In the genomic region with DNA sequence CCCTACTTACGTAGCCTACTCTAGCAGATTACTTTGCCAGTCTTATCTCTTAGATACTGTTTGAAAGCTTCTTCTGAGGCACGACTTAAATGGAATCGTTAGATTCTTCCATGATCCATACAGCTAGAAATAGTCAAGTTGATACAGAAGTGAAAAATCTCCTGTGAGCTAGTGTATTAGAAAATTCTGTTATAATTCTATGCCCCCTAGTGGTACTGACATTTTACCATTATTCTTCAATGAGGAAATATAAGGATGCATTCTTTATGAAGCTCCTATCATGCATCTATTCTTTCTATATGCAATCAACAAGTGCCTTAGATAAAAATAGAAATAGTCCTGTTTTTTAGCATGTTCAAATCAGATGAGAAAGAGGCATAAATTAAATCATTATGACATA, we compare ENCODE assay signal across 17 mouse cellular contexts. TPM values are rescaled to one million over a fixed set of nuclear protein-coding genes. Genes with fewer than 3 reads are reported as not detected.
DNase-seq lines count a peak whose midpoint lies in the region; ATAC-seq and TF ChIP-seq lines count a peak whose summit lies in the region.
"Had no signal": no experiment of that assay in that cellular context is flagged by ENCODE, and none has a peak within 500 bp of the region (broad histone marks: within the 10 kb centered on the region; RNA-seq: fewer than 3 reads in every experiment).

No protein-coding gene starts in this region.

- H3K4me2 ChIP-seq in forebrain, embryonic 15.5 days (replicated peaks) = no peak overlapping the region
- no peak overlapping the region for H3K4me2 ChIP-seq in forebrain, embryonic 13.5 days
- H3K4me2 ChIP-seq: heart, embryonic 12.5 days; hindbrain, embryonic 12.5 days; liver, embryonic 12.5 days; midbrain, embryonic 12.5 days; neural tube, embryonic 12.5 days had no signal

- no peaks in the 10 kb centered on the region for H3K36me3 ChIP-seq in forebrain, embryonic 15.5 days
- no peaks in the 10 kb centered on the region for H3K36me3 ChIP-seq in forebrain, embryonic 13.5 days (ENCODE audit: poor library complexity, severe bottlenecking)
- H3K36me3 ChIP-seq: heart, embryonic 12.5 days; hindbrain, embryonic 12.5 days; liver, embryonic 12.5 days; midbrain, embryonic 12.5 days; neural tube, embryonic 12.5 days had no signal

- DNase-seq in layer of hippocampus, adult 2 months (ENCODE audit: low spot score in 2 of 2) = no peak
- DNase-seq in layer of hippocampus, postnatal 25 days (ENCODE audit: extremely low spot score in 1 of 2, low spot score in 1 of 2) = no peak
- DNase-seq in 3T3-L1 (ENCODE audit: low read depth, low spot score) = peak; percentile 2
- DNase-seq in brain, adult 2 months (ENCODE audit: low read depth, low spot score) = peak; percentile 17
- no peak for DNase-seq in heart, adult 9 months (ENCODE audit: low spot score in 2 of 2)
- DNase-seq: cerebellum, adult 18-20 months; gastrocnemius, postnatal 10 days; kidney, adult 8-10 months; lung, postnatal 36 days had no signal

- no peaks in the 10 kb centered on the region for H3K9me3 ChIP-seq in forebrain, embryonic 15.5 days
- no peaks in the 10 kb centered on the region for H3K9me3 ChIP-seq in forebrain, embryonic 13.5 days (replicated peaks)
- H3K9me3 ChIP-seq: heart, embryonic 12.5 days; hindbrain, embryonic 12.5 days; liver, embryonic 12.5 days; midbrain, embryonic 12.5 days; neural tube, embryonic 12.5 days had no signal

- 0 out of 2 replicates have a peak, but pooled peaks have one; percentile 14 for ATAC-seq in forebrain, embryonic 15.5 days (replicated peaks)
- no peak for ATAC-seq in forebrain, embryonic 13.5 days
- ATAC-seq: liver, embryonic 12.5 days; Patski had no signal

- peaks cover 3% of the 10 kb centered on the region for H3K4me1 ChIP-seq in forebrain, embryonic 15.5 days
- H3K4me1 ChIP-seq in forebrain, embryonic 13.5 days = peaks cover 4% of the 10 kb centered on the region

- no peak overlapping the region for H3K9ac ChIP-seq in forebrain, embryonic 15.5 days (replicated peaks)
- no peak overlapping the region for H3K9ac ChIP-seq in forebrain, embryonic 13.5 days
- H3K9ac ChIP-seq: heart, embryonic 12.5 days; hindbrain, embryonic 12.5 days; liver, embryonic 12.5 days; midbrain, embryonic 12.5 days; neural tube, embryonic 12.5 days had no signal

- peak; percentile 81 for TF ChIP-seq CTCF in layer of hippocampus, adult 2 months (conservative IDR thresholded peaks at IDR 0.05)

- WGBS in forebrain, embryonic 15.5 days = 79% methylated on average over 3 of the region's 3 CpGs
- 90% methylated on average over 3 of the region's 3 CpGs for WGBS in forebrain, embryonic 13.5 days

- H3K27ac ChIP-seq in forebrain, embryonic 15.5 days (replicated peaks) = no peak overlapping the region
- H3K27ac ChIP-seq in forebrain, embryonic 13.5 days = no peak overlapping the region
- no peak overlapping the region for H3K27ac ChIP-seq in layer of hippocampus, adult 2 months
- H3K27ac ChIP-seq: hindbrain, embryonic 12.5 days; liver, embryonic 12.5 days; midbrain, embryonic 12.5 days; neural tube, embryonic 12.5 days had no signal

- H3K27me3 ChIP-seq in forebrain, embryonic 15.5 days = no peaks in the 10 kb centered on the region
- peaks cover 15% of the 10 kb centered on the region; the same call in 1 of the 2 replicates for H3K27me3 ChIP-seq in forebrain, embryonic 13.5 days
- H3K27me3 ChIP-seq: heart, embryonic 12.5 days had no signal

- no peak overlapping the region for H3K4me3 ChIP-seq in forebrain, embryonic 15.5 days
- H3K4me3 ChIP-seq in forebrain, embryonic 13.5 days = no peak overlapping the region
- H3K4me3 ChIP-seq in layer of hippocampus, adult 2 months = no peak overlapping the region
- H3K4me3 ChIP-seq: heart, embryonic 12.5 days; hindbrain, embryonic 12.5 days; liver, embryonic 12.5 days; midbrain, embryonic 12.5 days; neural tube, embryonic 12.5 days had no signal

RNA-seq across cellular contexts. Expression of a gene that starts 5.4 kb away (rescaled TPM):
- polyA plus RNA-seq in forebrain, embryonic 15.5 days (2015; fragmentation: Nextera tagmentation; extraction: Ambion mirVana) = 2.3 and 3.3 TPM in 2 replicates
- 0.72 and 0.97 TPM in 2 replicates for polyA plus RNA-seq in forebrain, embryonic 13.5 days (2015; fragmentation: Nextera tagmentation; extraction: Ambion mirVana)
- 10 to 100 TPM; 48.3 to 57.9 TPM for total RNA-seq in layer of hippocampus, adult 2 months (2021)
- 10 to 100 TPM; 56.7 to 57.3 TPM for total RNA-seq in layer of hippocampus, postnatal 25 days (2021)

Comparison
In these comparisons a context has a peak if more than half of its experiments do, and no peak if none do; other contexts are left out.
1. DNase-seq: peak in 3T3-L1 (single experiment) and brain, adult 2 months (single experiment); none in layer of hippocampus, adult 2 months (0 of 2), layer of hippocampus, postnatal 25 days (0 of 2) and heart, adult 9 months (0 of 2).